Mouse (Mus musculus) CD8-positive naive resting alpha-beta T cell, adult 2 months (primary cell): ENCODE data around the gene Hsph1.

Experiments
- DNase-seq, 2 experiments: peaks; one replicate each; pipeline ENCODE4 v3.0.0; 2022; ENCODE audit warnings: low read depth in 2 of 2, low spot score in 2 of 2

Gene Hsph1

DNA sequence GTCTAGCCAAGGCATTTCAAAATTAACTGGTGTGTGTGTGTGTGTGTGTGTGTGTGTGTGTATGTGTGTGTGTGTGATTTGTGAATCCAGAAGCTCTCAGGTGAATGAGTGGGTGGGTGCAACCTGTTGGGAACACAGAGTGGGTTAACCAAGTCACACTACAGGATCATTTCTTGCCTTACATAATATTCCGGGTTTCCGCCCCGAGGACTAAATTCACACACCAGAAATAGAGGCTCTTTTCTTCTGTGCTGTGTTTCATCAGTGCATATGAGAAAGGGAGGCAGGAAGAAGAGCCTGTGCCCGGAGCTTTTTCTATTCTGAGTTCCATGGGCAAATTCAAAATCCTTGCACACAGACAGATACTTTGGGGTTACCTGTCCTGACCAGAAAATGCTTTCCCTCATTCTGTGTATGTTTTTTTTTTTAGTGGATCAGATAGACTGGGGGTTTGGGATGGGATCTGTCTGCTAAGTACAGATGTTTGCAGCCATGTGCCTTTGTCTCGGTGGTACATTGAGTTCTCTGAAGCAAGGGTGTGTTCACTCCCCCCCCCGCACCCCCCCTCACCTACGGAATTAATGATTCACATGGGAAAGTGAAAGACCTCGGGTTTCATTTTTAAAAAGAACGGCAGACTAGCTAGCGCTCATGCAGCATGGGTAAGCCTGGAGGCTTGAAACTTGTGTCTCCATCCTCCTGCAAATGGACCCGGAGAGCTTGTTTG lies 6.8 kb upstream of the Hsph1 start:
- DNase-seq = no peak

DNA sequence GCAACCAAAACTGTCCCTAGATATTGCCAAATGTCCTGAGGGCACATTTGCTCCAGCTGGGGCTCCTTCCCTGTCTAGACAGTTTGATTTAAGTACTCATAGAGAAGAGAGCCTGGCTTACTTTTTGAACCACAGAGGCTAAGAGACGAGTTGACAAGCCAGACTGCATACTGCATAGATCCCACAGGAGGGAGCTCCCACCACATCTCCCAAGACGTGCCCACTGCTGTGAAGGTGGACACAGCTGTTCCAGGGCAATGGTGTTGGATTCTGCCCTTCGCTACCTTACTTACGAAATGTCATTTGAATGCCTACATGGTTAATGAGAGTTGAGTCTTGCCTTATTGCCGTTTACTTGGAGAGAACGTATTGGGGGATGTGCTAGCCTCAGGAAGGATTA lies 6.2 kb upstream of the Hsph1 start:
- no peak for DNase-seq

DNA sequence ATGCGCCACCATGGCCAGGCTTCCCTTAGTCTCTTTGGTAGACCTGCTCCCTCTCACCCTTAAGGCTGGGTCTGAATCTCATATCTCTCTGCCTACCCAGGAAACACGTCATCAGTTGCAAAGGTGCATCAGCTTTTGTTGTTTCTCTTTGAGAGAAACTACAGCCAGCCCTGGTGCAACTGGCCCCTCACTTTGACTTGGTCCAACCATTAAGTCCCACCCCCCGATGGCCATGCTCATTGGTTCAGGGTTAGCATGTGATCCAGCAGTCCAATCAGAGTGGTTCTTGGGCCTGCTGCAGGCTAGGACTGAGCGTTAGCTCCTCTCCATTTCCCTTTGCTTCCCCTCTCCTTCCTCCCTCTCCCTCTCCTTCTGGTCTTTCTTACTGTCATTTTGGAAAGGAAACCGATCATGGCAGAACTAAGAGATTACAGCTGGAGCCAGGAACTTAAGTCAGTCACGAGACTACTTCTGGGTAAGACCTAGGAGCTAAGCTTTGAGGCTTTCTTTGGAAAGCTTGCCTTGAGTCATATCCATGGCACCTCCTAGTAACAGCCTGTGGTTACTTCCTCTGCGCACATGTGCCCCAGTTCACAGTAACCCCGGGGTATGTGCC lies 5.2 kb upstream of the Hsph1 start:
- DNase-seq = no peak

DNA sequence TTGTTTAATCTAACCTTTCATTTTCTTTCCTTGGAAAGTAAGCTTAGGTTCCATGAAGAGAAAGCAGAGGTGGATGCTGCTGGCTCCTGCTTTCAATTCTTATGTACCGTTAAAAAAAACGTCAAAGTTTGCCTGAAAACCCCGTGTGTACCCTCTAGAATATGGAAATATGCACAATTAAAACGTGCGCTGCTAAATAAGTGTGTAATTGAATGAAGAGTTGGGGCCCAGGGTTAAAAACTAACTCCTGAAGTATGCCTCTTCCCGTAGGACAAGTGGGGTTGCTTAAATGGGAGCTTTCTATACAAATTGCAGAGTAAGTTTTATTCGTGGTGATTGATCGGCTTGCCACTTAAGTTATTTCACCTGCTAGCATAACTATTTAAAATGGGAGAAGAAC lies 1.1 kb upstream of the Hsph1 start:
- DNase-seq = no peak

DNA sequence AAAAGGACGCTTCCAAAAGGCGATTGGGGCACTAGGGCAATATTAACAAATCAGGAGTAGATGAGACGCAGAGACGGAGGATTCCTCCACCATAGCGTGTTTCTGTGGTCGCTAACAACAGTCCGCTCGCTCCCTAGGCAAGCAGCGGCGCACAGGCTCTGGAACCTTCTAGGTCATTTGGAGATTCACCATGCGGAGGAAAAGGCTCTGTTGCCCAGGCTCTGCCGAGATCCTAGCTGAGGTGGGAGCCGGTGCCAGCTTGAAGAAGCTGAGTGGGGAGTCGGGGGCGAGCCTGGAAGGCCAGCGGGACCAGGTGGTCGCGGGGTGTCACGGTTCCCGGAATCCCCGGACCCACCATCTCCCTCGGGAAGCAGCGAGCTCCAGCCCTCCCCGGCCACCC lies 620 bp downstream of the Hsph1 start:
- DNase-seq = no peak

DNA sequence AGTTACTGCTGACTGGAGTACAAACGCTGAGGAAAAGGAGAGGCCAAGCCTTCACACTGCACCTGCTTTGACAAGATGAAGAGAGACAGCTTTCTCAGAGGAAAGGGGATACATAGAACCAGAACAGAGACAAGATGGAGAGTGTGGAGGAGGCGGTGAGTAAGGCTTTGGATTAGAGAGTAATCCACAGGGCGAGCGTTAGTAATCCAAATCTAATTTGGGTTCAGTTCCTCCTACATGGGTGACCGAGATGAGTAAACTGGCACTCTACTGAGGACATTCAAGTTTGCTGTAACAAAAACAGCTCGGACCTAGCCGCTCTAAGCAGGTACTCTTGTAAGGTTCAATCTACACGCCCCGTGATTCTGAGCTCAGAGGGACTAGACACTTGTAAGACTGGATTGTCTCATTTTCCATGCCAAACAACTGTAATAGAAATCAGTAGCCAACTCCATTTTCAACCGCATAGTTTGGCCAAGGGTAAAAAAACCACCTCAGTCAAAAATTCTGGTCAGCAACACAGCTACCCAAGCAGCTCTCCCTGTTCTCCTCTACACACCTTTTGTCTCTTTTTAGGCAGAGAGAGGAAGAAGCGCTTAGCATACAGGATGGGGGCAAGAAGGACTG lies 1.7 kb downstream of the Hsph1 start:
- no peak for DNase-seq

DNA sequence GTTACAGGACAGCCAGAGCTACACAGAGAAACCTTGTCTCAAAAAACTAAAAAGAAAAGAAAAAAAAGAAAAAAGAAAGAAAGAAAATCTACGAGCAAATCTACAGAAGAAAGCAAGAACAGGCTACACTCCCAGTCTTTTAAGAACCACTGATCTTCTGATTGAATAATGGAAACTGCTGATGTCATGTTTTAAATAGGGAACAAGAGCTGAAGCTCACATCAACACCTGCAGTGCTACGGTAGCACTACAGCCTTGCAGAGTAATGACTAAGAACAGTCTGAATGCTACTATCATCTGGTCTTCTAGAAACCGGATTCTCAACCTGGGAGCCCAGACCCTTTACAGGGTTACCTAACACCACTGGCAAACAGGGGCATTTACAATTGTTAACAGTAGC lies 10.6 kb downstream of the Hsph1 start:
- DNase-seq = no peak

DNA sequence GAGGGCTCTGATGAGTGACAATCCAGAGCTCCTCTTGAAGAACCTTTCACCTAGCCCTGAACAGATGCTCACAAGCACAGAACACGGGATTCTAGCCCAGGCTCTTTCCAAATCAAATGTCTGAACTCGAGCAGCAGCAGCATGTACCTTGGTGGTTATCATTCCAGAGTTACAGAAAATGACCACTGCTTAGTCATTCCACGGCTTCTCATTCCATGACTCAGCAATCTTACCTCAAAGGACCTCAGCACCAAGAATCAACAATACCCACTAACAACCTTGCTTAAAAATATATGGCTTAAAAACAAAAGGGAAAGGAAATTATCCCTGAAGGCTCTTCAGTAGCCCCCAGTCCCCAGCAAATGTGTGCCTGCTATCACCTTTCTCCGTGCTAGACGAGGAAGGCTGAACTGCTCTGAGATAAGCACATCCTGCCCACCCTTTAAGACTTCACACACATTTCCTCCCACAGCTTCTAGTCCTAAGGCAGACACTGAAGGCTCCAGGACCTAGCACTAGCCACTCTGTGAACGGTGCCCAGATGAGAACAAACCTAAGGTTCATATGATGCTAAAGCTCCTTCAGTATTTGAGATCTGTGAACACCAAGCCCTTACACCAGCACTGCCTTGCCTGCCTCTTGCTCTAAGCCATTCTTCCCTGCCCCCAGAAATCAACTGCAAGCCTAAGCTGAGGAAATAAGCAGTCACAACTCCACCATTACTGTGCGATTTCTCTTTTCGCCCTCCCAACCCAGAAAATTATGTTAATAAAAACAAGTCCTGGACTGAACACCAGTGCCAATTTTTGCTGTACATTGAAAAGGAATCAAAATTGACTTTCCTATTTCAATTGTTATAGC lies 12.1 kb downstream of the Hsph1 start:
- no peak for DNase-seq

DNA sequence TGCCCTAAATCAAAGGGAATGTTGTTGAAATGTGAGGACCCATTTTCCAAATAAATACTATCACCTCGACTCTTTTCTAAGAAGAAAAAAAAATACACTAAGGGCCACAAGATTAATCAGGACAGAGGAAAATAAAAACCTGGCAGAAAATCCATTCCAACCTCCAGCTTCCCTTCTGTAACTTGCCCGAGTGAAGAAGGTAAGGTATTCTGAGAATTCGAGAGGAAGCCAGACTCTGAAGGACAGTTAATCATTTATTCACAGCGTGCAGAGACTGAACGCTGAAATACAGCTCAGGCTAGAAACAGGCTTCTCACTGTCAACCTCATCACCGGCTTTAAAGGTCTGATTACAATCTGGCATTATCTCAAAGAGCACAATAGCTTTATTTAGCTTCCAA lies 13.5 kb downstream of the Hsph1 start:
- DNase-seq = no peak

DNA sequence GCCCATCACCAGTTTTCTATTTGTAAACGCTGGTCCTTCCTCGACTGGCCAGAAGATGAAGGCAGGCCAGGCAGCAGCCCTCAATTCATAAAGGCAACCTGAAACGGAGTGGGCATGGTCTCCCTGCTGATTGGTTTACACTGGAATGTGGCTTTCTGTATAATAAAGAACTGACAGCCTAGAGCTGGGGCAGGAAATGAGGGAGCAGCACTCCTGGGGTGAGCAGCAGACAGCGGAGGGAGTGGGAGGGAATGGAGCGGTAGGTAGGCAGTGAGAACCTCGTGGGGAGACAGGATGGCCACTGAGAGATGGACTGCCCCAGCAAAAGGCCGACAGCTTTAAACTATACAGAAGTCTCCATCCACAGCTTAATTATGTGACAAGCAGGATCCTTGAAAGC lies 14.0 kb downstream of the Hsph1 start:
- no peak for DNase-seq

DNA sequence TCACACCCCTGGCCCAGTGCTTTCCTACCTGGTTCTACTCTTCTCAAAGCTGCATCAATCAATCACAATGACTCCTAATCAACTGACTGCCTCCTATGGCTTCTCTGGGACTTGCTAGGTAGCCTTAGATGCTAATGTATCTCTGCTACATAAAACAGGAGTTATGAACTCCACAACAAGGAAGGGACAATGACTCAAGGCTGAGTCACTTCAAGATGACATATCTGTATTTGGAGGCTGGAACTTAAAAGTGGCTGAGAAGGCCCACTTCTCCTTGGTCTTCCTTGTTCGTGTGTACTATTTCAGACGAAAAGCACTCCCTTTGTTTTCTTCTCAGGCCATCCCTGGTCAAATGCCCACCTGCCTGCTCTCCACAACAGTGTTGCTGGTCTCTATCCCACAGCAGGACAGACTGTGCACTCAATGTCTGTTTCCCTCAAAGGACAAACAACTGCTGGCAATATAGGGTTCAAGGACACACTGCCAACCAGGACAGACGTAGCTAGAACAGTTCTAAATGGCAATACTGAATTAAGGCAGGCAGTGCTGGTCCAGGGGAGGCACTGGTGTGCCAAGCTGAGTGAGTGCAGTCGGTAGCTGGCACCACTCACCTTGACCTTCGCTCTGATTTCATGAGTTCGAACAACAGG lies 18.3 kb downstream of the Hsph1 start:
- DNase-seq = no peak

DNA sequence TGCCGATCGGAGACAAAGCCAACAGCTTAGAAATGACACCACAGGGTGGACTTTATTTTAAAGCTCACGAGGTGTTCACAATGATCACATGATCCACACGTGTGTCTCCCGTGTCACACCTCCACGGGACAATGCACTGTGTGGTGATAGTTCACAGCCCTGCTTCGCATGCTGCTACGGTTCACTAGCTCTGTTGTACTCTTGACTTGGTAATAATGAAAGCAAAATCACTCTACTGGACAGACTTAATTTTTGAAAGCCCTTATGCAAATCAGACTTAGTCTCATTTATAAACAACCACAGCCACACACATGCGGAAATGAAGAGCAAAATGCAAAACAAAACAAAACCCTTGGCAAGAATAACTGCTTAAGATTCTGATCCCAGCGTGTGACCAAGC lies 19.4 kb downstream of the Hsph1 start:
- no peak for DNase-seq

DNA sequence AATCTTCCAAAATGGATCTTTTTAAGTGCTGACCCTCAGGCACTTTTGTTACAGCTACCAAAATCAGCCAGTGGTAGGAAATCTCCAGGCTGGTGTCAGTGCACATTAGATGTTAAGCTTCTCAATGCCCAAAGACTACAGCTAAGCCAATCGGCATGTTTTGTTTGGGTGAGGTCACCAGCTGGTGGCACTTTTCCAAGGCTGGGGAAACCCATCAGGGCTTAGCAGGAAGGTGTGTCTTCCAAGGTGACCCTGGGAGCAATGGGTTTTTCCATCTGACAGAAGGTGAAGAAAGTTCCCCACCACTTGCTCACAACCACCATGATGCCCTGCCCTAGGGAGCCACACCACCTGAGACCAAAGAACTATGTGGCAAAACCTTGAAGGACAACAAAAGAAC lies 20.0 kb downstream of the Hsph1 start:
- no peak for DNase-seq

DNA sequence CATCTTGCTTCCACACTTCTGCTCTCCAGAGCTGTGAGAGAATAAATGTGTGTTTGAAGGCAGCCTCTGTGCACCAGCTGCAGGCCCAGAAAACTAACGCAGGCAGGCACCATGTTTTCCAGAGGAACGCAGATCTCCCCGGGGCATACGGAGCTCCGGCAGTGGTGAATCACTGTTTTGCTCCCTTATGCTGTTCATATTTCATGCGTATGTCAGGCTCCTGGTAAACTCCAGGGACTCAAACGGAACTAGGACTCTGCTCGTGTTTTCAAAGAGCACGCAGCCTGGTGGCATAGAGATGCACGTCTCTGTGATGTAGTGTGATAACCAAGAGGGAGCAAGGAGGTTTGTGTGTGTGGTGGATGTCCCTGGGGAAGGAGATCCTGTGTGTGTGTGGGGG lies 23.4 kb downstream of the Hsph1 start:
- DNase-seq = no peak

DNA sequence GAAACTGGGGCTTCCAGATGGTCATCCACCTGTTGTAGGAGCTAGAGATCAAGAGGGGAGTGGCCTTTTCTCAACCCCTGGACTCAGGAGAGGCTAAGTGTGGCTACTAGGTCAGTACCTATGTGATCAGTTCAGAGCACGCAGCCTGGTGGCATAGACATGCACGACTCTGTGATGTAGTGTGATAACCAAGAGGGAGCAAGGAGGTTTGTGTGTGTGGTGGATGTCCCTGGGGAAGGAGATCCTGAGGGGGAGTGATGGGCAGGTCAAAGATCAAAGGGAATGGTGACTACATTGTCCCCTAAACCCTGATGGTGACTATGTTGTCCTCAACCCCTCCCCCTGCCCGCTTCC lies 24.0 kb downstream of the Hsph1 start:
- DNase-seq = no peak

DNA sequence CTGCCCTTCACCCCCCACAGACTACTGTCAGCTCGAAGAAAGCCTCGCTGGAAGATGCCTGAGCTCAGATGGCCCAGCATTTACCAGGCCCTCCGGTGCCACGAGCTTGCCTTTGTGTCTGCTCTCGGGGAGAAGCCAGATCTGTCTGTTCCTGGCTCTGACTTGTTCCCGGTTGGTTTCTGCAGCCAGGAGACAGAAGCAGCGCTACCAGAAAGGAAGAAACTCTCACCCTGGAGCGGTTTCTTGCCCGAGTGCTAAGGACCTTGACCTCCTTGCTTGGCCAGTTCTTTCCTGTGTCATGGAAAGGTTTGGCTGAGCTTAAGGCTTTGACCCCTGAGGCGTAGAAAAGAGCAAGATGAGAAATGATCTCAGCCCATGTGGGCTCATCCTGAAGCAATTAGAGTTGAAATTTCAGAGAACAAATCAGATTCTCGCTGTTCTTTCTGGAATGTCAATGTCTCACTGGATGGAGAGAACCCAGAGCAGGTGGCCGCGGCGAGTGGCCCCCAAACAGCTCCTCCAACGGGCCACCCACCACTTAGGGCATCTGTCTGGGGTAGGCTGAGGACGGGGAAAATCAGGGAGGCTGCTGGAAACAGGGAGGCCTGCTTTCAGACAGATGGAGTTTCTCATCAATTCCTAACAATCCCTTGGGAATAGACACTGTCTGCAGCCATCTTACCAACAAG lies 24.6 kb downstream of the Hsph1 start:
- no peak for DNase-seq

DNA sequence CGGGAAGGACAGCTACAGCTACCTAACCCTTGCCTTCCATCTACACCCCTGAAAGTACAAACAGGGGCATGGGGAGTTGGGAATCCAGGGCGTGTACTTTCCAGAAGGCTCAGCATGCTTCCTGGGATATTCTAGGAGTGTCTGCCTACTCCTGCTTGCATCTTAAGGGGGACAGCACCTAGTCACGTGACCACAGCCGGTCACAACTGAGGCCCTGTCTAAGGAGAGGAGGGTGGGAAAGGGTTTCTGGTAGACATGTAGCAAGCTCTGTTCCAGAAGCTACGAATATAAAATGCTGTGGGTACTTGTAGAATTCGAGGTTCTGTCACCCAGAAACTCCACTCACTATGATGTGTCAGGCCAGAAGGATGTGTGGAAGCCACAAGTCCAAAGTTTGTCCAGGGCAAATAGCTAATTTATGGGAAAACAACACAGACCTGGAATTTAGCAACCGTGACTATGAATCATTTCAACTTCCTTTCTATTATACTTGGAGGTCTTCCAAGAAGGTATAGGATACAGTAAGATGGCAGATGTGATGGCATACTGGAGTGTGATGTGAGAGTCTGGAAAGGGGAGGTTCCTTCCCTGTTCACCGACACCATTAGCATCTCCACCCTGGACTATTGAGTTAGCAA lies 29.0 kb downstream of the Hsph1 start:
- DNase-seq = no peak

DNA sequence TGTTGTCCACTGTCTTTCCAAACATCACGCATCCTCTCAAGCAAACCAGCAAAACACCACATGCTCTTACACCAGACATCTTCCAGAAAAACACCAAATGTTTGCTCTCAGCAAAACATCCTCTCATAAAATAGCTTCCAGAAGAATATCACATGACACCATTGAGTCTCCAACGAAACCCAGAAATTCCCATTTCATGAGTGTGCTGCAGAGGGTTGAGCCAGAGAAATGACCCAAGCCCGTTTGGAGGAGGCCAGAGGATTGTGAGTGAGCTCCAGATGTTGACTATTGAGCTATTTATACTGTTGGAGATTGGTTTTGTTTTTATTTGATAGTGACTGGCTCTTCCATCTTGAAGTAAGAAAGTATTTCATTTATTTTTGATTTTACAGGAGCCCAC lies 32.9 kb downstream of the Hsph1 start:
- DNase-seq = no peak

DNA sequence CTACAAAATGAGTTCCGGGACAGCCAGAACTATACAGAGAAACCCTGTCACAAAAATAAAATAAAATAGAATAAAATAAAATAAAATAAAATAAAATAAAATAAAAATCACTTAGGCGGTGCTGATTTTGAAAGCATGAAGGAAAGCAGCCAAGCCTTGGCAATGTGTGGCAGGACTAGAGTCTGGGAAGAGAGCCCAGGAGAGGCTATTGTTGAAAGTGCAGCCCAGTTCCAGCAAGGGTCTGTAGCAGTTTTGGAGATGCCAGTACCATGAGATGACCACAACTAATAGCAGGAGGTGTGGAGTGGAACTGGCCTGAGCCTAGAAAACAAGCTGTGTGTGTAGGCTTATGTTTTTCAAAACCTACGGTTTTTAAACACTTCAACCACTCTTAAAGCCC lies 34.2 kb downstream of the Hsph1 start:
- no peak for DNase-seq

DNA sequence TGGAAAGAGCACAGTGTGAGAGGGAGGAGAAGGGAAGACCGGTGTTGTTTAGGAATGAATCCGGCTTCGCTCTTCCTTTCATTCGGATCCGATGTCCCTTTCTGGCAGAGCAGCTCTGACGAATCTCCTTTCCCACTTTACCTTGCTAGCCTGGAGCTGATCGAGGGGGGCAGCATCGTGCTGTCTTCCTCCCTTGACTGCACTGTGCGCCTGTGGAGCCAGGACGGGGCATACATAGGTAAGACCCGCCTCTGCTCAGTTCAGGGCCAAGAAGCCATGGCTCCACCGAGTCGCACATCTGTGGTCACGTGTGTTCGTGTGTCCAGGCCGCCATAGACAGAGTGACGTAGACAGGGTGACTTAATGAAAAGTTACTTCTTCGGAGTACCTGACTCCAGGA lies 38.8 kb downstream of the Hsph1 start:
- DNase-seq = no peak
